Mouse (Mus musculus): ENCODE measurements around the gene Atp5h. TPM values are rescaled to one million over a fixed set of nuclear protein-coding genes. Genes with fewer than 3 reads are reported as not detected.
A peak's percentile ranks its signal among the peaks of the same experiment; 100 is the strongest.

The Atp5h gene
- polyA plus RNA-seq, 1 experiment from 2014 or later = 886 TPM

- no peak overlapping the region for H3K4me3 ChIP-seq
- DNase-seq (ENCODE audit: extremely low spot score, low spot score) = no peak
- H3K27me3 ChIP-seq (ENCODE audit: poor library complexity, severe bottlenecking) = peaks cover 100% of the 10 kb centered on the region
- H3K9me3 ChIP-seq = no peaks in the 10 kb centered on the region
- peaks cover 29% of the 10 kb centered on the region for H3K4me1 ChIP-seq
- 76% methylated on average over 8 of the region's 8 CpGs for WGBS
- no peak overlapping the region for H3K27ac ChIP-seq
- no peaks in the 10 kb centered on the region for H3K36me3 ChIP-seq (replicated peaks)
These were observed 48.4 kb downstream of the Atp5h start for GRCm38 (mm10) chr11:115371354-115371753.

- no peak for DNase-seq (ENCODE audit: extremely low spot score, low spot score)
- no peaks in the 10 kb centered on the region for H3K36me3 ChIP-seq (replicated peaks)
- peaks cover 100% of the 10 kb centered on the region for H3K27me3 ChIP-seq (ENCODE audit: poor library complexity, severe bottlenecking)
- H3K4me1 ChIP-seq = peaks cover 37% of the 10 kb centered on the region
- no peaks in the 10 kb centered on the region for H3K9me3 ChIP-seq
- H3K27ac ChIP-seq = no peak overlapping the region
- no peak overlapping the region for H3K4me3 ChIP-seq
- 66% methylated on average over 7 of the region's 7 CpGs for WGBS
These were observed 49.4 kb downstream of the Atp5h start for GRCm38 (mm10) chr11:115370368-115370767.

- WGBS = under 1% methylated on average over 39 of the region's 39 CpGs
These were observed 52.3 kb downstream of the Atp5h start, which contains the start of gene Hid1 for GRCm38 (mm10) chr11:115367395-115367944. Gene Hid1, minus strand, starts transcription at chr11:115367756.

GRCm38 (mm10) chr11:115366706-115367394, 52.9 kb downstream of the Atp5h start:
- no peaks in the 10 kb centered on the region for H3K9me3 ChIP-seq
- peaks cover 28% of the 10 kb centered on the region for H3K4me1 ChIP-seq
- peaks cover 73% of the 10 kb centered on the region for H3K27me3 ChIP-seq (ENCODE audit: poor library complexity, severe bottlenecking)
- under 1% methylated on average over 28 of the region's 28 CpGs for WGBS
- peak; percentile 40 for DNase-seq (ENCODE audit: extremely low spot score, low spot score)
- H3K36me3 ChIP-seq (replicated peaks) = no peaks in the 10 kb centered on the region
- peak overlapping the region; percentile 82 for H3K27ac ChIP-seq
- H3K4me3 ChIP-seq = peak overlapping the region; percentile 75

More at GRCm38 (mm10) chr11:115367395-115367944, 52.3 kb downstream of the Atp5h start, which contains the start of gene Hid1:
- Histone ChIP-seq H3K27ac (peak within 1 kb of the TSS; percentile 82), H3K4me3 (peak within 1 kb of the TSS; percentile 75), H3K27me3 (ENCODE audit: poor library complexity, severe bottlenecking) (peaks cover 79% of the 10 kb centered on the region), H3K9me3 (no peaks in the 10 kb centered on the region), H3K4me1 (peaks cover 28% of the 10 kb centered on the region), H3K36me3 (replicated peaks) (no peaks in the 10 kb centered on the region)
- DNase-seq (ENCODE audit: extremely low spot score, low spot score) = peak; percentile 79

GRCm38 (mm10) chr11:115366039-115366705, 53.6 kb downstream of the Atp5h start:
- Histone ChIP-seq H3K36me3 (replicated peaks) (no peaks in the 10 kb centered on the region), H3K4me1 (peaks cover 28% of the 10 kb centered on the region), H3K27me3 (ENCODE audit: poor library complexity, severe bottlenecking) (peaks cover 66% of the 10 kb centered on the region), H3K9me3 (no peaks in the 10 kb centered on the region), H3K27ac (peak overlapping the region; percentile 82; the same call in 1 of the 2 replicates), H3K4me3 (peak overlapping the region; percentile 75)
- DNase-seq (ENCODE audit: extremely low spot score, low spot score) = no peak
- WGBS = 39% methylated on average over 7 of the region's 7 CpGs

Small RNAs within 50 kb of the gene (microRNA-seq; reads per million reads assigned to microRNA genes)
- gene Mir3968 = not detected

Other genes with a start within 250 kb of the Atp5h start
- gene Tmem104, start 232.5 kb downstream of the Atp5h start, polyA plus RNA-seq (2016; fragmentation: Nextera tagmentation; extraction: Ambion mirVana) = 8.7 and 8.8 TPM in 2 replicates
- 16.9 and 20.6 TPM in 2 replicates for gene Nat9, start 232.1 kb downstream of the Atp5h start, polyA plus RNA-seq (2016; fragmentation: Nextera tagmentation; extraction: Ambion mirVana)
- gene Grin2c, start 152.7 kb downstream of the Atp5h start, polyA plus RNA-seq (2016; fragmentation: Nextera tagmentation; extraction: Ambion mirVana) = not detected in 2 replicates
- gene Fdxr, start 142.9 kb downstream of the Atp5h start, polyA plus RNA-seq (2016; fragmentation: Nextera tagmentation; extraction: Ambion mirVana) = 16.3 and 17.5 TPM in 2 replicates
- 0.45 and 0.49 TPM in 2 replicates for gene Fads6, start 122.3 kb downstream of the Atp5h start, polyA plus RNA-seq (2016; fragmentation: Nextera tagmentation; extraction: Ambion mirVana)
- gene Otop2, start 112.8 kb downstream of the Atp5h start, polyA plus RNA-seq (2016; fragmentation: Nextera tagmentation; extraction: Ambion mirVana) = 0.12 TPM in 1 of 2 replicates, not detected in the other
- 0.05 TPM in 1 of 2 replicates, not detected in the other for gene Ush1g, start 97.9 kb downstream of the Atp5h start, polyA plus RNA-seq (2016; fragmentation: Nextera tagmentation; extraction: Ambion mirVana)
- gene Otop3, start 85.2 kb downstream of the Atp5h start, polyA plus RNA-seq (2016; fragmentation: Nextera tagmentation; extraction: Ambion mirVana) = not detected in 2 replicates
- gene Hid1, start 52.2 kb downstream of the Atp5h start, polyA plus RNA-seq (2016; fragmentation: Nextera tagmentation; extraction: Ambion mirVana) = 16.2 and 18.2 TPM in 2 replicates
- gene Cdr2l, start 38.0 kb downstream of the Atp5h start, polyA plus RNA-seq (2016; fragmentation: Nextera tagmentation; extraction: Ambion mirVana) = 21.1 and 21.8 TPM in 2 replicates
- 275 and 277 TPM in 2 replicates for gene Mrpl58, start 16.2 kb downstream of the Atp5h start, polyA plus RNA-seq (2016; fragmentation: Nextera tagmentation; extraction: Ambion mirVana)
- 8.9 and 10.3 TPM in 2 replicates for gene Kctd2, start 166 bp upstream of the Atp5h start, polyA plus RNA-seq (2016; fragmentation: Nextera tagmentation; extraction: Ambion mirVana)
- 0.15 and 0.19 TPM in 2 replicates for gene Trim80, start 20.6 kb upstream of the Atp5h start, polyA plus RNA-seq (2016; fragmentation: Nextera tagmentation; extraction: Ambion mirVana)
- gene Slc16a5, start 42.5 kb upstream of the Atp5h start, polyA plus RNA-seq (2016; fragmentation: Nextera tagmentation; extraction: Ambion mirVana) = 0.19 and 0.20 TPM in 2 replicates
- 8.1 and 8.2 TPM in 2 replicates for gene Armc7, start 55.7 kb upstream of the Atp5h start, polyA plus RNA-seq (2016; fragmentation: Nextera tagmentation; extraction: Ambion mirVana)
- 93.2 and 94.5 TPM in 2 replicates for gene Nt5c, start 71.9 kb upstream of the Atp5h start, polyA plus RNA-seq (2016; fragmentation: Nextera tagmentation; extraction: Ambion mirVana)
- gene Jpt1, start 94.4 kb upstream of the Atp5h start, polyA plus RNA-seq (2016; fragmentation: Nextera tagmentation; extraction: Ambion mirVana) = 719 and 771 TPM in 2 replicates
- 1,497 and 1,498 TPM in 2 replicates for gene Sumo2, start 116.3 kb upstream of the Atp5h start, polyA plus RNA-seq (2016; fragmentation: Nextera tagmentation; extraction: Ambion mirVana)
- 281 and 299 TPM in 2 replicates for gene Nup85, start 144.5 kb upstream of the Atp5h start, polyA plus RNA-seq (2016; fragmentation: Nextera tagmentation; extraction: Ambion mirVana)
- gene Mrps7, start 184.0 kb upstream of the Atp5h start, polyA plus RNA-seq (2016; fragmentation: Nextera tagmentation; extraction: Ambion mirVana) = 106 TPM in 2 replicates
- 29.6 and 35.0 TPM in 2 replicates for gene Gga3, start 184.1 kb upstream of the Atp5h start, polyA plus RNA-seq (2016; fragmentation: Nextera tagmentation; extraction: Ambion mirVana)
- 20.3 and 23.8 TPM in 2 replicates for gene Mif4gd, start 193.0 kb upstream of the Atp5h start, polyA plus RNA-seq (2016; fragmentation: Nextera tagmentation; extraction: Ambion mirVana)
- 25.6 and 26.2 TPM in 2 replicates for gene Slc25a19, start 208.3 kb upstream of the Atp5h start, polyA plus RNA-seq (2016; fragmentation: Nextera tagmentation; extraction: Ambion mirVana)

Data from forebrain, embryonic 10.5 days (tissue).